Mouse (Mus musculus) liver, embryonic 15.5 days (tissue): Measurements from ENCODE around the gene Dbx1. TPM values are rescaled to one million over a fixed set of nuclear protein-coding genes. Genes with fewer than 3 reads are reported as not detected.

Source experiments
- ATAC-seq: fragments of 200-750 bp; cut with Nextera tagmentation; 2 replicates; pipeline ENCODE4 v1.8.0; 2017; ENCODE audit warnings: moderate number of reproducible peaks, mild to moderate bottlenecking, moderate library complexity; ENCODE audit not compliant: insufficient read depth
- H3K27ac ChIP-seq: fragments of 300-500 bp; sonication (generic); replicated peaks from 2 replicates; pipeline ENCODE4 v1.5.1; 2015; ENCODE audit warnings: mild to moderate bottlenecking, inconsistent platforms
- H3K27me3 ChIP-seq: fragments of 300-500 bp; sonication (generic); 2 replicates; pipeline ENCODE4 v1.6.1; 2015; ENCODE audit warnings: mild to moderate bottlenecking, inconsistent platforms
- H3K36me3 ChIP-seq: fragments of 300-500 bp; sonication (generic); replicated peaks from 2 replicates; pipeline ENCODE4 v1.6.1; 2015; ENCODE audit warnings: moderate library complexity, mild to moderate bottlenecking, inconsistent platforms
- H3K4me1 ChIP-seq: fragments of 300-500 bp; sonication (generic); replicated peaks from 2 replicates; pipeline ENCODE4 v1.6.1; 2015; ENCODE audit warnings: inconsistent platforms
- H3K4me2 ChIP-seq: fragments of 300-500 bp; sonication (generic); 2 replicates; pipeline ENCODE4 v1.6.1; 2015; ENCODE audit warnings: moderate library complexity, mild to moderate bottlenecking, inconsistent platforms
- H3K4me3 ChIP-seq: fragments of 300-500 bp; sonication (generic); replicated peaks from 2 replicates; pipeline ENCODE4 v1.5.1; 2015; ENCODE audit warnings: mild to moderate bottlenecking, inconsistent platforms
- H3K9ac ChIP-seq: fragments of 300-500 bp; sonication (generic); 2 replicates; pipeline ENCODE4 v1.6.1; 2015; ENCODE audit warnings: moderate library complexity, mild to moderate bottlenecking, inconsistent platforms
- H3K9me3 ChIP-seq: fragments of 300-500 bp; sonication (generic); replicated peaks from 2 replicates; pipeline ENCODE4 v1.6.1; 2016; ENCODE audit warnings: inconsistent platforms
- WGBS: fragments of 180-500 bp; shearing (Covaris S2); methylation state at CpG from one replicate; pipeline ENCODE4 v1.1.7; 2015; ENCODE audit warnings: mixed read lengths; ENCODE audit not compliant: insufficient replicate concordance; 5-methylcytosine and 5-hydroxymethylcytosine counted together
- polyA plus RNA-seq: library from polyadenylated mRNA; unstranded; fragments of >200 nt; fragmentation: Nextera tagmentation; extraction: Ambion mirVana; gene quantifications from 2 replicates; pipeline ENCODE4 v1.2.1, GENCODE M21; 2015

The Dbx1 gene
- polyA plus RNA-seq, 1 experiment from 2014 or later, result 0.20 TPM

GRCm38 (mm10) chr7:49586530-49587120 is 50.0 kb downstream of the Dbx1 start:
- ATAC-seq, result no peak
- Histone ChIP-seq H3K9ac (no peak overlapping the region), H3K4me3 (no peak overlapping the region), H3K4me1 (no peaks in the 10 kb centered on the region), H3K27me3 (no peaks in the 10 kb centered on the region), H3K27ac (no peak overlapping the region), H3K9me3 (no peaks in the 10 kb centered on the region), H3K36me3 (peaks cover 28% of the 10 kb centered on the region; the same call in 1 of the 2 replicates), H3K4me2 (no peak overlapping the region)
- 76% methylated on average over 5 of the region's 5 CpGs for WGBS

- H3K27me3 ChIP-seq, result no peaks in the 10 kb centered on the region
- no peak overlapping the region for H3K4me2 ChIP-seq
- 72% methylated on average over 6 of the region's 6 CpGs for WGBS
- H3K36me3 ChIP-seq, result peaks cover 26% of the 10 kb centered on the region; the same call in 1 of the 2 replicates
- no peaks in the 10 kb centered on the region for H3K4me1 ChIP-seq
- no peak overlapping the region for H3K4me3 ChIP-seq
- H3K9me3 ChIP-seq, result no peaks in the 10 kb centered on the region
- ATAC-seq, result no peak
- no peak overlapping the region for H3K27ac ChIP-seq
- no peak overlapping the region for H3K9ac ChIP-seq
These were observed 53.5 kb downstream of the Dbx1 start for GRCm38 (mm10) chr7:49583176-49583575.

GRCm38 (mm10) chr7:49582551-49582950 is 54.1 kb downstream of the Dbx1 start:
- 56% methylated on average over 7 of the region's 7 CpGs for WGBS

GRCm38 (mm10) chr7:49581951-49582350 is 54.7 kb downstream of the Dbx1 start:
- no peak overlapping the region for H3K9ac ChIP-seq
- H3K4me2 ChIP-seq, result no peak overlapping the region
- H3K36me3 ChIP-seq, result peaks cover 26% of the 10 kb centered on the region; the same call in 1 of the 2 replicates
- no peaks in the 10 kb centered on the region for H3K4me1 ChIP-seq
- no peak for ATAC-seq
- WGBS, result 60% methylated on average over 2 of the region's 2 CpGs
- H3K4me3 ChIP-seq, result no peak overlapping the region
- H3K27ac ChIP-seq, result no peak overlapping the region
- H3K9me3 ChIP-seq, result no peaks in the 10 kb centered on the region
- H3K27me3 ChIP-seq, result no peaks in the 10 kb centered on the region

More at GRCm38 (mm10) chr7:49582551-49582950, 54.1 kb downstream of the Dbx1 start:
- H3K4me2 ChIP-seq, result no peak overlapping the region
- no peak overlapping the region for H3K27ac ChIP-seq
- H3K9ac ChIP-seq, result no peak overlapping the region
- no peak for ATAC-seq
- no peaks in the 10 kb centered on the region for H3K9me3 ChIP-seq
- H3K4me1 ChIP-seq, result no peaks in the 10 kb centered on the region
- H3K27me3 ChIP-seq, result no peaks in the 10 kb centered on the region
- H3K4me3 ChIP-seq, result no peak overlapping the region
- H3K36me3 ChIP-seq, result peaks cover 25% of the 10 kb centered on the region; the same call in 1 of the 2 replicates

Other genes starting within 250 kb of the Dbx1 start
- gene Htatip2, start 122.3 kb upstream of the Dbx1 start, polyA plus RNA-seq, result 30.5 and 33.3 TPM in 2 replicates
- gene Prmt3, start 141.5 kb upstream of the Dbx1 start, polyA plus RNA-seq, result 19.8 and 20.4 TPM in 2 replicates